Mouse (Mus musculus) Muller cell, postnatal 12 days (primary cell): ENCODE measurements around the gene Etfbkmt.
"Not testable (repeated sequence)": the region's sequence is repeated elsewhere in the genome, so short reads cannot be mapped to it uniquely, and the experiment has no call there.

Source experiments
- DNase-seq: peaks from one replicate; pipeline ENCODE4 v3.0.0-alpha.2; 2015; ENCODE audit errors: inconsistent ontology term

Etfbkmt gene

GRCm38 (mm10) chr6:149134391-149135150 lies 5.1 kb upstream of the Etfbkmt start:
- no peak for DNase-seq

GRCm38 (mm10) chr6:149135631-149136030 lies 4.0 kb upstream of the Etfbkmt start:
- DNase-seq, result no peak

- no peak for DNase-seq
Measured at GRCm38 (mm10) chr6:149137936-149138335, 1.7 kb upstream of the Etfbkmt start.

- no peak for DNase-seq
Measured at GRCm38 (mm10) chr6:149139011-149139410, 638 bp upstream of the Etfbkmt start.

- DNase-seq, result peak; percentile 91
Measured at GRCm38 (mm10) chr6:149141393-149142173, 1.9 kb downstream of the Etfbkmt start.

- no peak for DNase-seq
Measured at GRCm38 (mm10) chr6:149145143-149145542, 5.5 kb downstream of the Etfbkmt start.

- DNase-seq, result no peak
Measured at GRCm38 (mm10) chr6:149148436-149149229, 9.0 kb downstream of the Etfbkmt start.

- no peak for DNase-seq
Measured at GRCm38 (mm10) chr6:149152119-149152518, 12.5 kb downstream of the Etfbkmt start.

- DNase-seq, result no peak
Measured at GRCm38 (mm10) chr6:149153473-149154115, 13.9 kb downstream of the Etfbkmt start.

- no peak for DNase-seq
Measured at GRCm38 (mm10) chr6:149154116-149155030, 14.7 kb downstream of the Etfbkmt start.

- DNase-seq, result peak; percentile 30
Measured at GRCm38 (mm10) chr6:149155031-149155841, 15.6 kb downstream of the Etfbkmt start.

- DNase-seq, result not testable (repeated sequence)
Measured at GRCm38 (mm10) chr6:149167038-149167437, 27.4 kb downstream of the Etfbkmt start.

GRCm38 (mm10) chr6:149167672-149168071 lies 28.0 kb downstream of the Etfbkmt start:
- peak; percentile 36 for DNase-seq

- DNase-seq, result no peak
Measured at GRCm38 (mm10) chr6:149168436-149168835, 28.8 kb downstream of the Etfbkmt start.

- not testable (repeated sequence) for DNase-seq
Measured at GRCm38 (mm10) chr6:149169965-149170364, 30.3 kb downstream of the Etfbkmt start.

- no peak for DNase-seq
Measured at GRCm38 (mm10) chr6:149173831-149174625, 34.4 kb downstream of the Etfbkmt start.

GRCm38 (mm10) chr6:149174932-149175570 lies 35.4 kb downstream of the Etfbkmt start:
- no peak for DNase-seq

- DNase-seq, result no peak
Measured at GRCm38 (mm10) chr6:149179064-149179463, 39.4 kb downstream of the Etfbkmt start.
